Mouse (Mus musculus) adipose tissue, adult 10 weeks (tissue): ENCODE data around the gene Wnt1. TPM values are rescaled to one million over a fixed set of nuclear protein-coding genes. Genes with fewer than 3 reads are reported as not detected.

Experiments
- polyA plus RNA-seq: library from polyadenylated mRNA; stranded (reverse); fragments of 350-450 nt; fragmentation: Illumina TruSeq; extraction: RNeasy Lipid Tissue Mini Kit (QIAGEN cat#74804); gene quantifications from one replicate; pipeline ENCODE4 v1.2.3, GENCODE M21; 2014; ENCODE audit warnings: low read depth, low replicate concordance

The Wnt1 gene
- polyA plus RNA-seq, result not detected

DNA sequence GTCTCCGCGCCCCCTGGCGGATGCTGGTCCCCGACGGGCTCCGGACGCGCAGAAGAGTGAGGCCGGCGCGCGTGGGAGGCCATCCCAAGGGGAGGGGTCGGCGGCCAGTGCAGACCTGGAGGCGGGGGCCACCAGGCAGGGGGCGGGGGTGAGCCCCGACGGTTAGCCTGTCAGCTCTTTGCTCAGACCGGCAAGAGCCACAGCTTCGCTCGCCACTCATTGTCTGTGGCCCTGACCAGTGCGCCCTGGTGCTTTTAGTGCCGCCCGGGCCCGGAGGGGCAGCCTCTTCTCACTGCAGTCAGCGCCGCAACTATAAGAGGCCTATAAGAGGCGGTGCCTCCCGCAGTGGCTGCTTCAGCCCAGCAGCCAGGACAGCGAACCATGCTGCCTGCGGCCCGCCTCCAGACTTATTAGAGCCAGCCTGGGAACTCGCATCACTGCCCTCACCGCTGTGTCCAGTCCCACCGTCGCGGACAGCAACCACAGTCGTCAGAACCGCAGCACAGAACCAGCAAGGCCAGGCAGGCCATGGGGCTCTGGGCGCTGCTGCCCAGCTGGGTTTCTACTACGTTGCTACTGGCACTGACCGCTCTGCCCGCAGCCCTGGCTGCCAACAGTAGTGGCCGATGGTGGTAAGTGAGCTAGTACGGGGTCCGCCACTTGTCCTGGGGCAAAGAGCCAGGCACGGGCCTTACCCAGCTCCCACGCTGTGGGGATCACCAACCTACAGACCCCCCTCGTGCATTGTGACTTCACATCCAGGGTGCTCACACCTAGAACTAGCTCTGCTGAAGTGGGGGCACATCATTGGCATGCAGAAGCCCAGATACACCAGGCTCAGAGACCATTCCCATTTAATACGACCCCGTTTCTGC, at the start of gene Wnt1:
TSS of gene Wnt1 (plus strand) at position 197 of the 875 bp plus-strand sequence.

DNA sequence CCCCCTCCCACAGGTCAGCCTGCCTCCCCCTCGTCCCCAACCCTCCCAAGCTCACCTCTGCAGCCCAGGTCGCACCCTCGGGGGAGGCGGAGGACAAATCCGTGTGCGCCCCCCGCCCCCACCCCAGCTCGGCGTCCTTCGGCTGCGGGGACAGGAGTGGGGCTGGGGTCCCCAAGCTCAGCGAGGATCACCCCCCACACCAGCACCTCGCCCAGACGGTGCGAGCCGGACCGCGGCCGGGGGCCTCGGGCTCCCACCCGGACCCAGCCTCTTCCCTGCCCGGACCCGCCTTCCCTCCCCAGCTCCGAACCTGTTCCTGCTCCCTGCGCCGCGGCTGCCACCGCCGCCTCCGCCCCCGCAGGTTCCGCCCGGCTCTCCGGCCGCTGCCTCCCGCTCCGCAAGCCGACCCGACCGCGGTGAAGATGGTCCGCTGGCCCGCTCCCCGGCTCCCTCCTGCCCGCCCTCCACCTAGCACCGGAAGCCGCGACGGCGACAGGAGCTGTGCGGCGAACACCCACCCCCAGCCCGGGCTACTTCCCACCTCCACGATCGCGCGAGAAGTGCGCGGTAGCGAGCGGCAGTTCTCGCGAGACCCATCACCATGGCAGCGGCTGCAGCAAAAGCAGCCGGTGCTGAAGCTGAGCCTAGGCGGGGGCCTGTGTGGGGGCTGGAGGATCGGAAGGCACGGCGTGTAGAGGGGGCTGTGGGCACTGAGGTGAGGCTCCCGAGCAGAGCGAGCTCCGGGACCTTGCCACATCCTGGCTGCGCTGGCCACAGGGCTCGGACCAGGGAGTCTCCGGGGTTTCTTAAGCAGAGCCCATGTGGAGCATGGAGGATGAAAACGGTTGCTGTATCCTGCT, 26.8 kb upstream of the Wnt1 start, which contains the start of gene Arf3:
TSS of gene Arf3 (minus strand) at position 545 of the 860 bp plus-strand sequence.

GRCm38 (mm10) chr15:98777762-98778161, 11.9 kb upstream of the Wnt1 start, which contains the start of gene Wnt10b:
Wnt10b (minus strand) TSS chr15:98778150.

GRCm38 (mm10) chr15:98809390-98809789, 19.7 kb downstream of the Wnt1 start, which contains the start of gene Ddn:
Ddn (minus strand) TSS chr15:98809490.

GRCm38 (mm10) chr15:98830736-98831683, 41.4 kb downstream of the Wnt1 start, which contains the start of gene Prkag1:
Prkag1 (minus strand) TSS chr15:98831521.

Other genes with a start within 250 kb of the Wnt1 start
- gene Ccnt1, start 218.9 kb upstream of the Wnt1 start, polyA plus RNA-seq, result 22.9 TPM
- gene 4930415O20Rik, start 218.9 kb upstream of the Wnt1 start, polyA plus RNA-seq, result 1.9 TPM
- 87.3 TPM for gene Adcy6, start 179.8 kb upstream of the Wnt1 start, polyA plus RNA-seq
- 7.3 TPM for gene Cacnb3, start 159.0 kb upstream of the Wnt1 start, polyA plus RNA-seq
- gene Ddx23, start 127.0 kb upstream of the Wnt1 start, polyA plus RNA-seq, result 45.2 TPM
- gene Rnd1, start 112.4 kb upstream of the Wnt1 start, polyA plus RNA-seq, result 1.3 TPM
- 5.6 TPM for gene Ccdc65, start 81.7 kb upstream of the Wnt1 start, polyA plus RNA-seq
- 41.6 TPM for gene Fkbp11, start 61.7 kb upstream of the Wnt1 start, polyA plus RNA-seq
- 114 TPM for gene Arf3, start 26.6 kb upstream of the Wnt1 start, polyA plus RNA-seq
- 2.8 TPM for gene Wnt10b, start 11.7 kb upstream of the Wnt1 start, polyA plus RNA-seq
- gene Ddn, start 19.6 kb downstream of the Wnt1 start, polyA plus RNA-seq, result not detected
- 73.1 TPM for gene Prkag1, start 41.7 kb downstream of the Wnt1 start, polyA plus RNA-seq
- 33.8 TPM for gene Kmt2d, start 81.3 kb downstream of the Wnt1 start, polyA plus RNA-seq
- 4.4 TPM for gene Rhebl1, start 104.7 kb downstream of the Wnt1 start, polyA plus RNA-seq
- 0.97 TPM for gene Dhh, start 108.7 kb downstream of the Wnt1 start, polyA plus RNA-seq
- gene Lmbr1l, start 128.4 kb downstream of the Wnt1 start, polyA plus RNA-seq, result 22.8 TPM
- gene Tuba1b, start 144.7 kb downstream of the Wnt1 start, polyA plus RNA-seq, result 537 TPM
- not detected for gene Gm49450, start 163.7 kb downstream of the Wnt1 start, polyA plus RNA-seq
- 299 TPM for gene Tuba1a, start 163.8 kb downstream of the Wnt1 start, polyA plus RNA-seq
- gene Tuba1c, start 240.0 kb downstream of the Wnt1 start, polyA plus RNA-seq, result 81.1 TPM